Mouse (Mus musculus): ENCODE data around the gene Mre11a.

Gene Mre11a

GRCm38 (mm10) chr9:14821396-14821795 is 36.9 kb downstream of the Mre11a start:
- no peak for DNase-seq (ENCODE audit: low read depth)

- no peak for DNase-seq (ENCODE audit: low read depth)
Measured at GRCm38 (mm10) chr9:14824840-14825239, 40.4 kb downstream of the Mre11a start.

- no peak for DNase-seq (ENCODE audit: low read depth)
Measured at GRCm38 (mm10) chr9:14827875-14828274, 43.4 kb downstream of the Mre11a start.

DNA sequence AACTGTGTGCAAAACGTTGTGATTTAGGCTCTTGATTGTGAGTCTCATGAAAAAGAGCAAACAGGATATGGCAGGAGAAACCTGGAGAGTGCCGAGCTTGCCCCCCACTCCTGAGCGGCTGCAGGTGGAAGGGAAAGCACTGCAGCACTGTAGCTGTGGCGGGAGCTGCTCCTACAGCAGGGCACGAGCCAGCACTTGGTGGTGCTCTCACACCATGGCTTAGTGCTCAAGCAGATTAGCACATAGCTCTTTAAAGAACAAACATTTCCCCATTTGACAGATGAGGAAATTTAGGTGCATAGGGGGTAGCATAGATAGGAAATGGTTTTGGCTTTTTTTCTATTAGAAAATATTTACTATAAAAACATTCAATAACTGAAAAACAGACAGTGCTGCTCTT is 47.6 kb downstream of the Mre11a start:
- DNase-seq (ENCODE audit: low read depth): no peak

DNA sequence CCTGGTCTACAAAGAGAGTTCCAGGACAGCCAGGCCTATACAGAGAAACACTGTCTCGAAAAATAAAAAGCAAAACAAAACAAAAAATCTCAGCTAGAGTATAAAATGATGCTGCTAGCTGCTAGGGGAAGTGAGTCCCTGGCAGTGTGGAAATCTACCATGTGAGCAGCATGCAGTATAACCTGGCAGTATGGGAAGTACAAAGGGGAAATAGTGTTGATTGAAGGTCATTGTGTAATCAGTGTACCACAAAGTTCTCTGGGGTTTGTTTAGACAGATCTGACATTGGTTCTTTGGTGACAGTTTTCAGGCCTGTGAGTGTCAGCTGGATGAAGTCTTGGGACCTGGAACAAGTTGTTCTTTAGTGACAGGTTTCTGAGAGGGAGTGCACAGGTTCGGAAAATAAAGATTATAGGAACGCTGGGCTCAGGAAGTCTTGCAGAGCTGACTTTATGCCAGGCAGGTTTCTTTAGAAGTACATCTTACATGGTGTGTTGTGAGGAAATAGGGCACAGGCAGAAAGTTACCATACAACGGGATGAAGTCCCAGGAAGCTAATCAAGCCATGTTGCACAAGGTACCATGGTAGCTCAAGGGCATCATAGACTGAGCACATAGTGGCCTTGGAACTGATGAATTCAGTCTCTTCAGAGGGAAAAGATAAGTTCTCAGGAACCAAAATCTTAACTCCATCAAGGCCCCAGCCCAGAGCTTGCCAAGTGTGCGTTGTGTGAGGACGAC is 51.1 kb downstream of the Mre11a start:
- peak; percentile 65 for DNase-seq (ENCODE audit: low read depth)

GRCm38 (mm10) chr9:14839527-14839926 is 55.1 kb downstream of the Mre11a start:
- DNase-seq (ENCODE audit: low read depth): no peak

DNA sequence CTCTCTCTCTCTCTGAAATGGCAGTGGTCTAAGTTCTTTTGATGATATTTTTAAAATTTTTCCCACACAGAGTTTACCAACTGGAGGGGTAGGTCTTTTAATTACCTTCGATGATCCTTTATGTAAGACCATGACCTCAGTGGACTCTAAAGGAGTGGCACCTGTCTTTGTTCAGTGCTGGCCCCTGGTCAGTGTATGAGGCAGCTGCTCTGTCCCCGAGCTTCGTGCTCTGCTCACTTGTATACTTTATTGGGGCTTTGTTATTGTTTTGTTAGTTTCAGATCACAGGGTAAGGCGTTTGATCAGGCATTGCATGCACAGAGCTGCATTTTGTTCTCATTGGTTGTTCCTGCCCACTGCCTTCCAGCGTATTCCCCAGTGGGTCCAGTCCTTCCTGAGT is 55.5 kb downstream of the Mre11a start:
- no peak for DNase-seq (ENCODE audit: low read depth)

DNA sequence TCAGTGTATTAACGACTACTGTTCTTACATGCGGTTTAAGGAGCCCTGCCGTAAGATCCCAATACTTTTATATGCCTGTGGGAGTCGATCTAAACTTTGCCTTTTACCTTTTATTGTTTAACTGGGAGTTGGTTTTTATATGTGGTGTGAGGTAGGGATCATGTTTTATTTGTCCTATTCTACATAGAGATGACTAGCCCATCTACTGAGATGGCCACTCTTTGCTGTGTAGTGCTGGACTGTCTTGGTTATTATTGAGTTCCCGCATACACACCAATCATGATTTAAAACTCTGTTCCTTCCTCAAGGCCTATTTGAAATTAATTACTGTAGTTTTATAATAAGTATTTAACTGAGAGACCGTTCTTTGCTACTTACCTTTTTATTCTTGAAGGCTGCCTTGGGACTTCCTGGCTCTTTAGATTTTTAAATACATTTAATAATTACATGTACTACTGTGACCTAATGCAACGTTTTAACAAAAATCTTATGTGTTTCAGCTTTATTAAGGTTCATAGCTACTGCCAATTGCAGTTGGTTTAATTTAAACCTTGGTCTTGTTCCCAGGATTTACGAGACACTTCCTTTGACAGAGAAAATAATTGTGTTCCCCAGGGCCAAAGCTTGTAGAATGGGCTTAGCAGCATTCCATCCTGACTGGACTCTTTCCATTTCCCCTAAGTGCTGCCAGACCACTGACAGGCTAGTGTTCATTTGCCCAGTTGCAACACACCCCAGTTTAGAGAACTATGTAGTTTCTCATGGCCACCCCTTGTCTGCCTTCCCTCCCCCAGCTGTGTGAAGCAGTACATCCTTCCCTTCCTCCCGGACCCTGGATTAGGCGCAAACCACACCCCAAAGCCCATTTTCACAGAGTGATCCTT is 57.7 kb downstream of the Mre11a start:
- DNase-seq (ENCODE audit: low read depth): peak; percentile 40

DNA sequence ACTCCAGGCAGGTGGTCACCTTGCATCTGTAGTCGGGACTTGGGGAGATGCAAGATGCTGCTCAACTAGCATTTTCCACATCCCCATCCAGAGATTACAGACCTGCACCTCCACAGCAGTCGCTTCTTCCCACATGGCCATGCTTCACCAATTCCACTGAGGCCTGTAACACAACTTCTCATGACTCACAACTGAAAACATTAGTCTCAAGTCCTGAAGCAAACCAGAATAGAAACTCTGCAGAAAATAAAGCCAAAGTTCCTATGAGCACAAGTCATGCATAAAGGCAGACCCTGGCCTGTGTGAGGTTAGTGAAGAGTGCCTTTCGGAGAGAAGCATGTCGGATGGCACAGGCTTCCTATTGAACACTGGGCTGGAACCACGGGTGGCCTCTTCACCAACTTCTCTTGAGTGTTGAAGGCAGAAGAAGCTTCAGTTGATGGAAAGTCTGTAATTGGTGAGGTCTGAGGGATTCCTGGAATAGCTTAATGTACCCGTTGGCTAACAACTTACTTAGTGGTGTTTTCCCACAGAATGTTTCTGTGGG is 58.9 kb downstream of the Mre11a start:
- DNase-seq (ENCODE audit: low read depth): no peak

GRCm38 (mm10) chr9:14843901-14844300 is 59.4 kb downstream of the Mre11a start:
- DNase-seq (ENCODE audit: low read depth): no peak

DNA sequence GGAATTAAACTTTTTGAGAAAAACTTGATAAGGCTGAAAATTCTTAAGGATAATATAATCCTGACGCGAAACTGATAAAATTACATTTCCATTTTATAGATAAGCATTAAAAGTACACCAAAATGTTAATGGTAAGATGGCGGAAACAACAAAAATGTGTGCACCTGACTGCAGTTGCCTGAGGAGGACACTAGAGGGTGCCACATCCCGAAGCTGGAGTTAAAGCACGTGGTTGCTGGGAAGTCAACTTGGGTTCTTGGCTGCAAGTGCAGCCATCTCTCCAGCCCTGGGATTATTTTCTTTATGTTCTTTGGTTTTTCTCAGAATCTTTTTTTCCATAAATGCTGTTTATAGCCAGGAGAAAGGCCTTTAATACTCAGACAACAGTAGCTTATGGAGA is 62.0 kb downstream of the Mre11a start:
- peak; percentile 67 for DNase-seq (ENCODE audit: low read depth)

- no peak for DNase-seq (ENCODE audit: low read depth)
Measured at GRCm38 (mm10) chr9:14848267-14848935, 63.9 kb downstream of the Mre11a start.

DNA sequence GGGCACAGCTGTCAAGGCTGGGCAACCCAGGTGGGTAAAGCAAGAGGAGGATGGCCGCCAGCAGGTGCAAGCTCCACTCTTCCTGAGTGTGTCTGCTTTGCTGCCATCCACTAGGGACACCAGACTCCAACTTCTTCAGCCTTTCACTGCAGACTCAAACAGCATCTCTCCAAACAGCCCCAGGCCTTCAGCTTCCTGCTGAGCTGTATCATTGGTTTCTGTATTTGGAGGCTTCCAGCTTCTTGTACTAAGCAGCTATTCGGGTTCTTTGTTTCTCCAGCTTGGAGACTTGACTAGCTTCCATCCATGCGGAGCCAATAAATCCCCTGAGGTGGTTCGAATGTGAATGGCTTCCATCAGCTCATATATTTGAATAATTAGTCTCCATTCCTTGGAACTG is 70.1 kb downstream of the Mre11a start:
- no peak for DNase-seq (ENCODE audit: low read depth)

DNA sequence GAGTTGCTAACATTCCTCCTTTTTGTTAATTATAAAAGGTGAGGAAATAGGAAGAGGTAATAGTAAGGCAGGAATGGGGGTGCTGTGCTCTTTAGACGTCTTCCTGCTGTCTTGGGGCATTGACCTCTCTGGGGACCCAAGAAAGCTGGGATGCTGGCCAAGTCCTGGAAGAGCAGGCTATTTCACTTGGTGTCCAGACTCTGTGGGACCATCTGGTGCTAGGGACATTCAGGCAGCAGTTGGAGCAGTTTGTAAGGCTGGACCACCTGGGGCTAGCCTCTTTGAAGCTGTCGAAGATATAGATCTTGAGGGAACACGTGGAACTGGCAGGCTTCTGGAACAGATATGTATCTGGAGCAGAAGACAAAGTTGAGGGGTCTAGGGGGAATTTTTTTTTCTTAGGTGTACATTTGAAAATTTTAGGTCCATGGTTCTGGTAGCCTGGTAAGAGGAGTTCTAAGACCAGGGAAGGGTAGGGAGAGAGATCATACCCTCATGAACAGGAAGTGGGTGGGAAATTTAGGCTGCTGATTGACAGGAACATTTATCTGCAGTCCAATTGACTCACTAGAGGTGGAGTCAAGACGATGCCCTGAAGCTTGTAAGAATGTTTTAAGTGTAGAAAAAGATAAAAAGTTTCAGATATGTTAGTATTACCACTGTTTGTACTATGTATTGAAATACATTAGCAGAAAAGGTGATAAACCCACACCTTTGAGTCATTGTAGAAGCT is 72.6 kb downstream of the Mre11a start:
- DNase-seq (ENCODE audit: low read depth): peak; percentile 8

GRCm38 (mm10) chr9:14858170-14858706 is 73.8 kb downstream of the Mre11a start:
- no peak for DNase-seq (ENCODE audit: low read depth)

- DNase-seq (ENCODE audit: low read depth): no peak
Measured at GRCm38 (mm10) chr9:14858782-14859181, 74.3 kb downstream of the Mre11a start.

- no peak for DNase-seq (ENCODE audit: low read depth)
Measured at GRCm38 (mm10) chr9:14859868-14860639, 75.6 kb downstream of the Mre11a start, which contains the start of gene Gpr83. TSS of gene Gpr83 (plus strand) at chr9:14860210.

GRCm38 (mm10) chr9:14863126-14863525 is 78.7 kb downstream of the Mre11a start:
- DNase-seq (ENCODE audit: low read depth): no peak

DNA sequence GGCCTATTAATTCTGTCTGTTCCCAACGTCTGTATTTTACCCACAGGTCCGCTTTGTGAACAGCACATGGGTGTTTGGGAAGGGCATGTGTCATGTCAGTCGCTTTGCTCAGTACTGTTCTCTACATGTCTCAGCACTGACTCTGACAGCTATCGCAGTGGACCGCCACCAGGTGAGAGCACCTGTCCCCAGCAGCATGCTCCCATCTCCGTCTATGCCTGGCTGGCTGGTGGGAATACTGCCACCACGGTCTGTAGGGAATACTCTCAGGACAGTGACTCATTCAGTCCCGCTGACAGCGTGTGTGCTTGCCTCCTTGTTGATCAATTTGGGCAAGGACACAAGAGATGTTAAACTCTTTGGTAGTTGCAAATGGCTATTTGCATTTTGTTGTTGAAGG is 80.3 kb downstream of the Mre11a start:
- DNase-seq (ENCODE audit: low read depth): no peak

DNA sequence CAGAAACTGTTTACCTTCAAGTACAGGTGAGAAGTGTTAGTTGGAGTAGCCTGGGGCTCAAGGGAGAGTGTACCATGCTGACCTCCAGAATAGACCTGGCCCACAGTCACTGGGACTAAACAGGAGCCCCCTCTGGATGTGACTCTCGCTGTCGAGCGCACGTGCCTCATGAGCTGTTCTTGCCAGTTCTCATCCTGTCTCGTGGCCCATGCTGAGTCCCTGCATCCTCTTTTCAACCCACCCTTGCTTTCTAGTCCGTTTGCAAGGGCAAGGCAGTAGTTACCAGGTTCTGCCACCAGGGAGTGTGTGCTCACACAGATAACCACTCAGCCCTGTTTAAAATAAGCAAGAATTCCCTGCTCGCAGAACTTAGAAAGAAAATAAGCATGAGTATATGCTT is 82.5 kb downstream of the Mre11a start:
- DNase-seq (ENCODE audit: low read depth): peak; percentile 46

DNA sequence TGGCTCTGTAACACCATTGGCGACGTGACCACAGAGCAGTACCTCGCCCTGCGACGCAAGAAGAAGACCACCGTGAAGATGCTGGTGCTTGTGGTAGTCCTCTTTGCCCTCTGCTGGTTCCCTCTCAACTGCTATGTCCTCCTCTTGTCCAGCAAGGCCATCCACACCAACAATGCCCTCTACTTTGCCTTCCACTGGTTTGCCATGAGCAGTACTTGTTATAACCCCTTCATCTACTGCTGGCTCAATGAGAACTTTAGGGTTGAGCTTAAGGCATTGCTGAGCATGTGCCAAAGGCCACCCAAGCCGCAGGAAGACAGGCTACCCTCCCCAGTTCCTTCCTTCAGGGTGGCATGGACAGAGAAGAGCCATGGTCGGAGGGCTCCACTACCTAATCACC is 83.9 kb downstream of the Mre11a start:
- DNase-seq (ENCODE audit: low read depth): no peak
